Mouse (Mus musculus): ENCODE data around the gene Ftl1.

The Ftl1 gene

GRCm38 (mm10) chr7:45413864-45414739 lies 45.6 kb downstream of the Ftl1 start:
- in situ Hi-C loops (cut with MboI, MseI): no loop called here

GRCm38 (mm10) chr7:45413113-45413863 lies 46.4 kb downstream of the Ftl1 start, which contains the start of gene Ntf5:
Gene Ntf5 (plus strand): TSS chr7:45413695.
- in situ Hi-C loops (cut with MboI, MseI): no loop called here

GRCm38 (mm10) chr7:45412421-45412820 lies 47.3 kb downstream of the Ftl1 start:
- in situ Hi-C loops (cut with MboI, MseI): no loop called here

GRCm38 (mm10) chr7:45409497-45410163 lies 50.1 kb downstream of the Ftl1 start:
- in situ Hi-C loops (cut with MboI, MseI): no loop called here

GRCm38 (mm10) chr7:45408949-45409348 lies 50.7 kb downstream of the Ftl1 start:
- in situ Hi-C loops (cut with MboI, MseI): no loop called here

GRCm38 (mm10) chr7:45408351-45408750 lies 51.3 kb downstream of the Ftl1 start:
- in situ Hi-C loops (cut with MboI, MseI): no loop called here
